Mouse (Mus musculus) kidney, postnatal 0 days (tissue): ENCODE data around the gene Ankrd22. TPM values are rescaled to one million over a fixed set of nuclear protein-coding genes. Genes with fewer than 3 reads are reported as not detected.

Source experiments
- ATAC-seq: fragments of 200-750 bp; cut with Nextera tagmentation; replicated peaks from 2 replicates; pipeline ENCODE4 v1.8.0; 2017; ENCODE audit warnings: low read depth, moderate number of reproducible peaks, moderate TSS enrichment, moderate library complexity; ENCODE audit not compliant: low FRiP score
- DNase-seq: peaks from one replicate; pipeline ENCODE4 v3.0.0-alpha.2; 2016; ENCODE audit warnings: low spot score
- H3K27ac ChIP-seq: fragments of 300-500 bp; sonication (generic); 2 replicates; pipeline ENCODE4 v1.5.1; 2014; ENCODE audit warnings: mild to moderate bottlenecking
- H3K27me3 ChIP-seq: fragments of 300-500 bp; sonication (generic); 2 replicates; pipeline ENCODE4 v1.6.1; 2014; ENCODE audit warnings: low read length, mixed read lengths; ENCODE audit not compliant: insufficient read depth
- H3K36me3 ChIP-seq: fragments of 300-500 bp; sonication (generic); 2 replicates; pipeline ENCODE4 v1.6.1; 2014; ENCODE audit warnings: low read length, mixed read lengths; ENCODE audit not compliant: insufficient read depth
- H3K4me1 ChIP-seq: fragments of 300-500 bp; sonication (generic); replicated peaks from 2 replicates; pipeline ENCODE4 v1.6.1; 2014; ENCODE audit warnings: antibody characterized with exemption, low read length, mixed read lengths; ENCODE audit not compliant: insufficient read depth
- H3K4me2 ChIP-seq: fragments of 300-500 bp; sonication (generic); 2 replicates; pipeline ENCODE4 v1.6.1; 2014; ENCODE audit warnings: mild to moderate bottlenecking, low read length, moderate library complexity, mixed read lengths
- H3K4me3 ChIP-seq: fragments of 300-500 bp; sonication (generic); replicated peaks from 2 replicates; pipeline ENCODE4 v1.5.1; 2014; ENCODE audit warnings: low read depth, low read length
- H3K9ac ChIP-seq: fragments of 300-500 bp; sonication (generic); 2 replicates; pipeline ENCODE4 v1.6.1; 2014; ENCODE audit warnings: low read depth, low read length
- H3K9me3 ChIP-seq: fragments of 300-500 bp; sonication (generic); replicated peaks from 2 replicates; pipeline ENCODE4 v1.6.1; 2016; ENCODE audit warnings: low read length, inconsistent platforms, mixed read lengths
- CTCF ChIP-seq: IDR thresholded peaks from 2 replicates; pipeline ENCODE4 v1.5.1; 2016; ENCODE audit warnings: antibody characterized with exemption, low read depth, mild to moderate bottlenecking, moderate library complexity
- WGBS: fragments of 180-500 bp; shearing (Covaris S2); extraction: QIAGEN DNeasy Blood & Tissue Kit; methylation state at CpG from one replicate; pipeline ENCODE4 v1.1.7; 2014; 5-methylcytosine and 5-hydroxymethylcytosine counted together
- polyA plus RNA-seq: library from polyadenylated mRNA; unstranded; fragments of >200 nt; fragmentation: Nextera tagmentation; extraction: Ambion mirVana; gene quantifications from 2 replicates; pipeline ENCODE4 v1.2.1, GENCODE M21; 2015

Ankrd22 gene
- 0.05 and 0.14 TPM in 2 replicates for polyA plus RNA-seq

- WGBS = 61% methylated on average over 5 of the region's 5 CpGs
- TF ChIP-seq CTCF = no peak
- Histone ChIP-seq H3K27ac (no peak within 1 kb of the TSS), H3K36me3 (no peaks in the 10 kb centered on the region), H3K9ac (no peak within 1 kb of the TSS), H3K4me3 (no peak within 1 kb of the TSS), H3K27me3 (no peaks in the 10 kb centered on the region), H3K9me3 (no peaks in the 10 kb centered on the region), H3K4me1 (no peaks in the 10 kb centered on the region), H3K4me2 (no peak within 1 kb of the TSS)
- no peak for DNase-seq
- ATAC-seq = no peak
Observed at GRCm38 (mm10) chr19:34165891-34166290, at the start of gene Ankrd22. TSS of gene Ankrd22 (minus strand) at chr19:34166053.

GRCm38 (mm10) chr19:34214136-34214535 is 48.3 kb upstream of the Ankrd22 start:
- 0 out of 2 replicates have a peak, but pooled peaks have one; percentile 25 for ATAC-seq
- Histone ChIP-seq H3K9ac (no peak overlapping the region), H3K4me1 (no peaks in the 10 kb centered on the region), H3K27me3 (no peaks in the 10 kb centered on the region), H3K4me2 (no peak overlapping the region), H3K4me3 (no peak overlapping the region), H3K36me3 (no peaks in the 10 kb centered on the region), H3K9me3 (no peaks in the 10 kb centered on the region), H3K27ac (no peak overlapping the region)
- no peak for TF ChIP-seq CTCF
- WGBS = 37% methylated on average over 4 of the region's 4 CpGs
- no peak for DNase-seq

GRCm38 (mm10) chr19:34213251-34213645 is 47.4 kb upstream of the Ankrd22 start:
- H3K27ac ChIP-seq = no peak overlapping the region
- no peak for ATAC-seq
- H3K36me3 ChIP-seq = no peaks in the 10 kb centered on the region
- TF ChIP-seq CTCF = no peak
- DNase-seq = no peak
- no peaks in the 10 kb centered on the region for H3K9me3 ChIP-seq
- no peaks in the 10 kb centered on the region for H3K4me1 ChIP-seq
- H3K4me2 ChIP-seq = no peak overlapping the region
- H3K27me3 ChIP-seq = no peaks in the 10 kb centered on the region
- H3K4me3 ChIP-seq = no peak overlapping the region
- H3K9ac ChIP-seq = no peak overlapping the region

GRCm38 (mm10) chr19:34212489-34213250 is 46.8 kb upstream of the Ankrd22 start:
- Histone ChIP-seq H3K27me3 (no peaks in the 10 kb centered on the region), H3K36me3 (no peaks in the 10 kb centered on the region), H3K27ac (no peak overlapping the region), H3K4me1 (no peaks in the 10 kb centered on the region), H3K9ac (no peak overlapping the region), H3K4me2 (no peak overlapping the region), H3K4me3 (no peak overlapping the region), H3K9me3 (no peaks in the 10 kb centered on the region)
- ATAC-seq (no peak), DNase-seq (no peak)
- 86% methylated on average over 12 of the region's 12 CpGs for WGBS
- TF ChIP-seq CTCF = no peak

- DNase-seq = no peak
- H3K4me3 ChIP-seq = no peak overlapping the region
- 55% methylated on average over 2 of the region's 2 CpGs for WGBS
- H3K27ac ChIP-seq = no peak overlapping the region
- H3K4me2 ChIP-seq = no peak overlapping the region
- no peak for ATAC-seq
- no peaks in the 10 kb centered on the region for H3K4me1 ChIP-seq
- no peak overlapping the region for H3K9ac ChIP-seq
- no peaks in the 10 kb centered on the region for H3K36me3 ChIP-seq
- no peaks in the 10 kb centered on the region for H3K9me3 ChIP-seq
- no peak for TF ChIP-seq CTCF
- H3K27me3 ChIP-seq = no peaks in the 10 kb centered on the region
Observed at GRCm38 (mm10) chr19:34210841-34211240, 45.0 kb upstream of the Ankrd22 start.

GRCm38 (mm10) chr19:34209930-34210581 is 44.2 kb upstream of the Ankrd22 start:
- Histone ChIP-seq H3K27me3 (no peaks in the 10 kb centered on the region), H3K9me3 (no peaks in the 10 kb centered on the region), H3K27ac (no peak overlapping the region), H3K4me1 (no peaks in the 10 kb centered on the region), H3K4me3 (no peak overlapping the region), H3K4me2 (no peak overlapping the region), H3K9ac (no peak overlapping the region), H3K36me3 (no peaks in the 10 kb centered on the region)
- WGBS = 62% methylated on average over 8 of the region's 8 CpGs
- no peak for TF ChIP-seq CTCF
- ATAC-seq (no peak), DNase-seq (peak; percentile 39)
